Mouse (Mus musculus): ENCODE data around the gene Fbxl18. TPM values are rescaled to one million over a fixed set of nuclear protein-coding genes. Genes with fewer than 3 reads are reported as not detected.

The Fbxl18 gene
- total and polyA plus RNA-seq, 3 experiments = 4.6 to 7.4 TPM; not detected in 1

DNA sequence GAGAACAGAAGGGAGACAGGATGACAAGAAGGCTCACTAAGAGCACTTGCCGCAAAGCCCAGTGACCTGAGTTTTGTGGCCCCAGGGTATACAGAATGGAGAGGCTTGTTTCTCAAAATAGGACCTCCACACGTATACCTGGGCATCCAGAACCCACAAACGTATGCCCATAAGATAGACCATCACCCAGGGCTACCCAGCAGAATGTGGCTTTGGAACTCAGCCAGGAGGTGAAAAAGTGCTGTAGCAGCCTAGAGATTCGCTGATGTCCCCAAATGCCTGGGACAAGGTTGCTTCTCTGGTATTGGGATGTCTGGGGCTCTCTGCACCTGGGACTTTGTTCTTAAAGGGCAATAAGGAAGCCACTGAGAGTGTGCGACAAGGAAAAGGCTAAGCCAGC lies 27.0 kb upstream of the Fbxl18 start:
- Histone ChIP-seq H3K9ac (ENCODE audit: control insufficient read depth, low read depth, low read length, poor library complexity, severe bottlenecking) (no peak overlapping the region; the same call in none of the 2 replicates), H3K27ac (ENCODE audit: control insufficient read depth, low read depth, low read length) (peak overlapping the region; percentile 94), H3K79me2 (ENCODE audit: control insufficient read depth, insufficient read depth, low read length, poor library complexity) (no peaks in the 10 kb centered on the region; the same call in 1 of the 2 replicates), H3K36me3 (ENCODE audit: control insufficient read depth in 1 of 2, insufficient read depth in 2 of 2, low read length in 2 of 2) (peaks cover 0 to 36% of the 10 kb centered on the region in 2 experiments; a peak in 2 of 4 replicates), H3K4me3 (ENCODE audit: control insufficient read depth in 1 of 2, insufficient read depth in 1 of 2, low read depth in 2 of 2, low read length in 2 of 2) (no peak overlapping the region), H3K9me3 (replicated peaks; ENCODE audit: insufficient read depth, low read length) (no peaks in the 10 kb centered on the region), H3K4me1 (ENCODE audit: control insufficient read depth in 1 of 2, insufficient read depth in 2 of 2, low read length in 2 of 2) (peaks cover 24 to 45% of the 10 kb centered on the region in 2 experiments), H3K27me3 (ENCODE audit: control insufficient read depth in 1 of 2, insufficient read depth in 2 of 2, low read length in 2 of 2) (no peaks in the 10 kb centered on the region)
- no peak for TF ChIP-seq MYB (IDR thresholded peaks at IDR 0.05; ENCODE audit: low read depth, low read length)
- TF ChIP-seq EP300 (IDR thresholded peaks at IDR 0.05; ENCODE audit: low read depth in 1 of 2, low read length in 2 of 2) = peak; percentile 35 to 54
- no peak for TF ChIP-seq JUND (IDR thresholded peaks at IDR 0.05; ENCODE audit: low read depth, low read length)
- TF ChIP-seq RCOR1 (IDR thresholded peaks at IDR 0.05; ENCODE audit: low read depth, low read length) = peak; percentile 32; the same call in 1 of the 2 replicates
- TF ChIP-seq NRF1 (IDR thresholded peaks at IDR 0.05; ENCODE audit: insufficient read depth, low read depth, low read length, poor library complexity, severe bottlenecking) = no peak
- peak; percentile 38; the same call in 1 of the 2 replicates for TF ChIP-seq SIN3A (IDR thresholded peaks at IDR 0.05; ENCODE audit: low read length)
- TF ChIP-seq USF1 (IDR thresholded peaks at IDR 0.05; ENCODE audit: low read depth, low read length) = no peak
- TF ChIP-seq ETS1 (IDR thresholded peaks at IDR 0.05; ENCODE audit: low read depth, low read length) = peak; percentile 61
- peak; percentile 60 for DNase-seq (ENCODE audit: low read depth, low spot score)

DNA sequence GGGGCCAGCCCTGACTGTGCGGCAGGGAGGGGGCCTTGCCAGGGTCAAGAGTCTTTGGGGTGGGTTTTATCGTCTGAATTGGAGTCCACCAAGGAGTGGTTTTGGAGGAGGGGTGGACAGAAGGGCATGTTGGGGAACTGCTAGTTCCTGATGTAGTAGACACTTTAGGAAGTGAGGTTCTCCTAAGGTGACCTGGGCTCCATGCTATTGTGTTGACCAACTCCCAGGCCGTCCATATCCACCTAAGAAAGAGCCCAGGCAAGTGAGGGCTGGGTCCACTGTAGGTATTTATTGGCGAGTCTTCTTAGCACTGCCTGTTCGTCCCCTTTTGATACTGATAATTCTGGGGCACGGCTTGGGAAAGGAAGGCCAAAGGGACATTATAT lies 25.8 kb upstream of the Fbxl18 start:
- H3K27me3 ChIP-seq (ENCODE audit: control insufficient read depth in 1 of 2, insufficient read depth in 2 of 2, low read length in 2 of 2) = no peaks in the 10 kb centered on the region
- H3K9ac ChIP-seq (ENCODE audit: control insufficient read depth, low read depth, low read length, poor library complexity, severe bottlenecking) = peak overlapping the region; percentile 48
- no peaks in the 10 kb centered on the region; the same call in 1 of the 2 replicates for H3K79me2 ChIP-seq (ENCODE audit: control insufficient read depth, insufficient read depth, low read length, poor library complexity)
- DNase-seq (ENCODE audit: low read depth, low spot score) = no peak
- TF ChIP-seq HCFC1 (IDR thresholded peaks at IDR 0.05; ENCODE audit: low read depth, low read length) (no peak), USF1 (IDR thresholded peaks at IDR 0.05; ENCODE audit: low read depth, low read length) (no peak), SIN3A (IDR thresholded peaks at IDR 0.05; ENCODE audit: low read length) (no peak)
- H3K9me3 ChIP-seq (replicated peaks; ENCODE audit: insufficient read depth, low read length) = no peaks in the 10 kb centered on the region
- H3K36me3 ChIP-seq (ENCODE audit: control insufficient read depth in 1 of 2, insufficient read depth in 2 of 2, low read length in 2 of 2) = peaks cover 0 to 32% of the 10 kb centered on the region in 2 experiments; a peak in 2 of 4 replicates
- H3K4me3 ChIP-seq (ENCODE audit: control insufficient read depth in 1 of 2, insufficient read depth in 1 of 2, low read depth in 2 of 2, low read length in 2 of 2) = peak overlapping the region; percentile 6 to 30
- peak overlapping the region; percentile 94 for H3K27ac ChIP-seq (ENCODE audit: control insufficient read depth, low read depth, low read length)
- H3K4me1 ChIP-seq (ENCODE audit: control insufficient read depth in 1 of 2, insufficient read depth in 2 of 2, low read length in 2 of 2) = peaks cover 24 to 36% of the 10 kb centered on the region in 2 experiments

DNA sequence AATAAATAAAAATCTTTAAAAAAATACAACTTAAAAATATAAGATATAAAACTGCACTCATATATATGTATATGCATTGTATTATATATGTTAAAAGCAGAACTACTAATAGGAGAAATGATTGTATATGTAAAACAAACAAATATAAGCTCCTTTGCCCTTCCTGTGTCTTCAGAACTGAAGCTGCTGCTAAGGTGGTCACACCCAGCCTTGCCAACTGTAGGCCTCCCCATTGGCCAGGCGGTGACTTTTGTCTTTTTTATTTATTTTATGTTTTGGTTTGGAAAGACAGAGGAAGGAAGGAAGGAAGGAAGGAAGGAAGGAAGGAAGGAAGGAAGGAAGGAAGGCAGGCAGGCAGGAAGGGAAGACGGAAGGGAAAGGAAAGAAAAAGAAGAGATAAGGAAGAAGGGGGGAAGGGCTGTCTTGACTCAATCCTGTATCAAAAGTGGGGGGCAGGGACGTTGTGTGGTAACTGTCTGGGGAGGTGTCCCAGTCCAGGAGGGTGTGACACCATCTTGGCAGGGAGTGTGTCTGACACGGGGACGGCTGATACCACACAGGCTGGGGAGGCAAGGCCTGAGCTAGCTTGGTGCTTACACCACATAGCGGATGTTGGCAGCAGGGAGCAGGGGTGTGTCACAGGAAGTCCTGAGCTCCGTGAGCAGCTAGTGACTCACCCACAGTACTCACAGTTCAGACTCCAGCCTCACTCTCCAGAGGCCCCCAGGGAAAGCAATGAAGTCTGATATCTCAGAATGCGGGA lies 25.3 kb upstream of the Fbxl18 start:
- Histone ChIP-seq H3K9me3 (replicated peaks; ENCODE audit: insufficient read depth, low read length) (no peaks in the 10 kb centered on the region), H3K79me2 (ENCODE audit: control insufficient read depth, insufficient read depth, low read length, poor library complexity) (no peaks in the 10 kb centered on the region; the same call in 1 of the 2 replicates), H3K27me3 (ENCODE audit: control insufficient read depth in 1 of 2, insufficient read depth in 2 of 2, low read length in 2 of 2) (no peaks in the 10 kb centered on the region), H3K9ac (ENCODE audit: control insufficient read depth, low read depth, low read length, poor library complexity, severe bottlenecking) (peak overlapping the region; percentile 48), H3K4me3 (ENCODE audit: control insufficient read depth in 1 of 2, insufficient read depth in 1 of 2, low read depth in 2 of 2, low read length in 2 of 2) (peak overlapping the region in 1 of 2 experiments; percentile 6; a peak in 3 of 4 replicates), H3K4me1 (ENCODE audit: control insufficient read depth in 1 of 2, insufficient read depth in 2 of 2, low read length in 2 of 2) (peaks cover 19 to 30% of the 10 kb centered on the region in 2 experiments), H3K27ac (ENCODE audit: control insufficient read depth, low read depth, low read length) (peak overlapping the region; percentile 97), H3K36me3 (ENCODE audit: control insufficient read depth in 1 of 2, insufficient read depth in 2 of 2, low read length in 2 of 2) (peaks cover 0 to 26% of the 10 kb centered on the region in 2 experiments; a peak in 2 of 4 replicates)
- peak; percentile 99 for DNase-seq (ENCODE audit: low read depth, low spot score)
- TF ChIP-seq EP300 (IDR thresholded peaks at IDR 0.05; ENCODE audit: low read depth in 1 of 2, low read length in 2 of 2) (peak; percentile 78 to 91; a peak in 3 of 4 replicates), BHLHE40 (IDR thresholded peaks at IDR 0.05; ENCODE audit: borderline replicate concordance, low read depth, low read length) (peak; percentile 84), TAL1 (IDR thresholded peaks at IDR 0.05; ENCODE audit: low read length) (peak; percentile 47), POLR2AphosphoS2 (IDR thresholded peaks at IDR 0.05; ENCODE audit: low read length) (peak; percentile 76; the same call in 1 of the 2 replicates), MYC (IDR thresholded peaks at IDR 0.05; ENCODE audit: low read depth, low read length) (peak; percentile 89), MXI1 (IDR thresholded peaks at IDR 0.05; ENCODE audit: low read depth, low read length) (peak; percentile 92), JUND (IDR thresholded peaks at IDR 0.05; ENCODE audit: low read depth, low read length) (peak; percentile 92; the same call in 1 of the 2 replicates), MEF2A (IDR thresholded peaks at IDR 0.05; ENCODE audit: extremely low read depth, insufficient replicate concordance, low read depth, low read length, poor library complexity, severe bottlenecking) (0 out of 2 replicates have a peak, but pooled peaks have one; percentile 29), CHD2 (IDR thresholded peaks at IDR 0.05; ENCODE audit: low read length) (peak; percentile 91), NRF1 (IDR thresholded peaks at IDR 0.05; ENCODE audit: insufficient read depth, low read depth, low read length, poor library complexity, severe bottlenecking) (peak; percentile 37; the same call in 1 of the 2 replicates), SMC3 (IDR thresholded peaks at IDR 0.05; ENCODE audit: low read depth, low read length) (no peak), GATA1 (IDR thresholded peaks at IDR 0.05; ENCODE audit: low read depth, low read length) (peak; percentile 64), ELF1 (IDR thresholded peaks at IDR 0.05; ENCODE audit: low read depth, low read length) (peak; percentile 52), POLR2AphosphoS5 (IDR thresholded peaks at IDR 0.05; ENCODE audit: borderline replicate concordance, low read depth, low read length) (peak; percentile 54; the same call in 1 of the 2 replicates), HCFC1 (IDR thresholded peaks at IDR 0.05; ENCODE audit: low read depth, low read length) (peak; percentile 77), NELFE (IDR thresholded peaks at IDR 0.05; ENCODE audit: low read depth, low read length) (peak; percentile 82), ETS1 (IDR thresholded peaks at IDR 0.05; ENCODE audit: low read depth, low read length) (peak; percentile 97)
